Comparison of ENCODE assay signal across 26 mouse cellular contexts in genomic region chrX:47638831-47639316, GRCm38 (mm10).
DNase-seq lines count a peak whose midpoint lies in the region; ATAC-seq and TF ChIP-seq lines count a peak whose summit lies in the region.
"Had no signal": no experiment of that assay in that cellular context is flagged by ENCODE, and none has a peak within 500 bp of the region (broad histone marks: within the 10 kb centered on the region; RNA-seq: fewer than 3 reads in every experiment).

No protein-coding gene starts in this region.

- no peak overlapping the region for H3K4me3 ChIP-seq in kidney, embryonic 15.5 days (replicated peaks)
- H3K4me3 ChIP-seq in kidney, adult 2 months (ENCODE audit: insufficient read depth, low read depth, low read length), result no peak overlapping the region
- no peak overlapping the region for H3K4me3 ChIP-seq in lung, embryonic 14.5 days (ENCODE audit: low read depth, low read length)
- H3K4me3 ChIP-seq: embryonic facial prominence, embryonic 10.5 days; embryonic facial prominence, embryonic 13.5 days; erythroblast, embryonic 14.5 days; forebrain, embryonic 12.5 days; forebrain, embryonic 15.5 days; gastrocnemius, adult 2 months; hindbrain, embryonic 12.5 days; hindbrain, embryonic 15.5 days had no signal

- TF ChIP-seq CTCF in kidney, adult 2 months (conservative IDR thresholded peaks at IDR 0.05; ENCODE audit: insufficient read depth, insufficient read length, low read depth, low read length), result no peak
- no peak for TF ChIP-seq CTCF in lung, embryonic 14.5 days (IDR thresholded peaks at IDR 0.05; ENCODE audit: low read depth)

- 76% methylated on average over 1 of the region's 1 CpGs for WGBS in kidney, embryonic 15.5 days
- WGBS in kidney, adult 2 months, result 74% methylated on average over 1 of the region's 1 CpGs
- WGBS in lung, embryonic 14.5 days, result 37% methylated on average over 1 of the region's 1 CpGs

- ATAC-seq in kidney, embryonic 15.5 days (replicated peaks; ENCODE audit: low FRiP score), result peak; percentile 56; the same call in 1 of the 2 replicates
- ATAC-seq in lung, embryonic 14.5 days (ENCODE audit: insufficient read depth), result no peak
- ATAC-seq: activated CD4-positive, CD25-positive, alpha-beta regulatory T cell, adult 4 months; CD4-positive, CD25-positive, alpha-beta regulatory T cell, adult 4 months; forebrain, embryonic 15.5 days had no signal

- H3K27ac ChIP-seq in kidney, embryonic 15.5 days, result no peak overlapping the region
- no peak overlapping the region for H3K27ac ChIP-seq in kidney, adult 2 months (ENCODE audit: insufficient read depth, low read depth, low read length)
- no peak overlapping the region for H3K27ac ChIP-seq in lung, embryonic 14.5 days (ENCODE audit: low read depth)
- H3K27ac ChIP-seq: embryonic facial prominence, embryonic 10.5 days; embryonic facial prominence, embryonic 13.5 days; forebrain, embryonic 12.5 days; forebrain, embryonic 15.5 days; gastrocnemius, adult 2 months; hindbrain, embryonic 12.5 days; hindbrain, embryonic 15.5 days had no signal

- TF ChIP-seq POLR2A in kidney, adult 2 months (IDR thresholded peaks at IDR 0.05; ENCODE audit: low read depth, low read length), result no peak

- H3K4me1 ChIP-seq in kidney, embryonic 15.5 days, result no peaks in the 10 kb centered on the region
- H3K4me1 ChIP-seq in kidney, adult 2 months (ENCODE audit: control insufficient read depth, insufficient read depth, low read length), result no peaks in the 10 kb centered on the region
- H3K4me1 ChIP-seq in lung, embryonic 14.5 days (ENCODE audit: insufficient read depth), result no peaks in the 10 kb centered on the region
- H3K4me1 ChIP-seq: embryonic facial prominence, embryonic 10.5 days; embryonic facial prominence, embryonic 13.5 days; forebrain, embryonic 12.5 days; forebrain, embryonic 15.5 days; hindbrain, embryonic 12.5 days; hindbrain, embryonic 15.5 days had no signal

- H3K27me3 ChIP-seq in kidney, embryonic 15.5 days, result peaks cover 3% of the 10 kb centered on the region; the same call in 1 of the 2 replicates
- no peaks in the 10 kb centered on the region for H3K27me3 ChIP-seq in kidney, adult 2 months (replicated peaks; ENCODE audit: control insufficient read depth, insufficient read depth, low read length)
- H3K27me3 ChIP-seq in lung, embryonic 14.5 days (ENCODE audit: insufficient read depth, low read length), result no peaks in the 10 kb centered on the region
- H3K27me3 ChIP-seq: embryonic facial prominence, embryonic 13.5 days; forebrain, embryonic 12.5 days; forebrain, embryonic 15.5 days; hindbrain, embryonic 12.5 days; hindbrain, embryonic 15.5 days had no signal

- H3K36me3 ChIP-seq in kidney, embryonic 15.5 days, result no peaks in the 10 kb centered on the region
- H3K36me3 ChIP-seq in kidney, adult 2 months (ENCODE audit: control insufficient read depth, insufficient read depth, low read length), result no peaks in the 10 kb centered on the region
- H3K36me3 ChIP-seq in lung, embryonic 14.5 days (ENCODE audit: insufficient read depth), result no peaks in the 10 kb centered on the region
- H3K36me3 ChIP-seq: embryonic facial prominence, embryonic 10.5 days; embryonic facial prominence, embryonic 13.5 days; forebrain, embryonic 12.5 days; forebrain, embryonic 15.5 days; hindbrain, embryonic 12.5 days; hindbrain, embryonic 15.5 days had no signal

- H3K4me2 ChIP-seq in kidney, embryonic 15.5 days, result no peak overlapping the region
- no peak overlapping the region for H3K4me2 ChIP-seq in lung, embryonic 14.5 days
- H3K4me2 ChIP-seq: embryonic facial prominence, embryonic 13.5 days; forebrain, embryonic 12.5 days; forebrain, embryonic 15.5 days; heart, embryonic 11.5 days; hindbrain, embryonic 12.5 days; hindbrain, embryonic 15.5 days had no signal

- no peaks in the 10 kb centered on the region for H3K9me3 ChIP-seq in kidney, embryonic 15.5 days (replicated peaks)
- no peaks in the 10 kb centered on the region for H3K9me3 ChIP-seq in lung, embryonic 14.5 days (ENCODE audit: low read depth, low read length)
- H3K9me3 ChIP-seq: embryonic facial prominence, embryonic 10.5 days; embryonic facial prominence, embryonic 13.5 days; forebrain, embryonic 12.5 days; forebrain, embryonic 15.5 days; hindbrain, embryonic 12.5 days; hindbrain, embryonic 15.5 days had no signal

- no peak overlapping the region for H3K9ac ChIP-seq in kidney, embryonic 15.5 days
- no peak overlapping the region for H3K9ac ChIP-seq in lung, embryonic 14.5 days
- H3K9ac ChIP-seq: embryonic facial prominence, embryonic 13.5 days; forebrain, embryonic 12.5 days; forebrain, embryonic 15.5 days; hindbrain, embryonic 12.5 days; hindbrain, embryonic 15.5 days had no signal

- DNase-seq in kidney, adult 2 months, result no peak
- DNase-seq in kidney, postnatal 10 days, result peak; percentile 6
- no peak for DNase-seq in kidney, adult 18-20 months
- peak; percentile 14 for DNase-seq in lung, embryonic 14.5 days
- no peak for DNase-seq in lung, postnatal 14 days
- DNase-seq: adrenal gland, adult 8-10 months; adrenal gland, postnatal 25 days; cerebellum, adult 11-12 months; cerebellum, adult 8-10 months; cerebellum, postnatal 10 days; cerebellum, postnatal 36 days; embryo, embryonic 11 days; gastrocnemius, adult 2 months; gastrocnemius, postnatal 14 days; heart, adult 11 months had no signal

Comparison
In these comparisons a context has a peak if more than half of its experiments do, and no peak if none do; other contexts are left out.
1. DNase-seq: peak in kidney, postnatal 10 days (single experiment) and lung, embryonic 14.5 days (single experiment); none in kidney, adult 2 months (single experiment), kidney, adult 18-20 months (single experiment) and lung, postnatal 14 days (single experiment).